Mouse (Mus musculus): ENCODE data around the gene Slc35b4. TPM values are rescaled to one million over a fixed set of nuclear protein-coding genes. Genes with fewer than 3 reads are reported as not detected.

The Slc35b4 gene
- total RNA-seq, 2 experiments from 2014 or later = 6.8 to 8.9 TPM

DNA sequence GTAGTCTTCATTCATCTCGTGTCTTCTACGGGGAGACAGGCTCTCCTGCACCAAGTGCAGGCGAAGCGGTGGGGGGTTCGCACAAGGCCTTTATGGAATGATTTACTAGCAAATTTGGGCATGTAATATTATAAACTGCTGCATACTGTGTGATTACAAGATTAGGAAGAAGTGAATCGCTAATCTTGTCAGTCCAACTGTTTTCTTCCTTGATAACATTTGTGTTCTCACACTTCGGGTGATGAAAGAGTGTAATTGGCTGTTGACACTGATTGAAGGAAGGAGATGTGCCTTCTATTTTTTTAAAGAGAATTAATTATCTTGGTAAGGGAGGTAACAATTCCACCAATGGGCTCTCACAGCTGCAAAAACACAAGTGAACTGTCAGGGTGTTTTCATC, 28.3 kb downstream of the Slc35b4 start:
- intact Hi-C loops (cut with DNase I) = no loop called here
- no peak overlapping the region for H3K27ac ChIP-seq
- no peak for TF ChIP-seq CTCF (IDR thresholded peaks at IDR 0.05)
- no peak overlapping the region for H3K4me3 ChIP-seq
- DNase-seq = no peak

DNA sequence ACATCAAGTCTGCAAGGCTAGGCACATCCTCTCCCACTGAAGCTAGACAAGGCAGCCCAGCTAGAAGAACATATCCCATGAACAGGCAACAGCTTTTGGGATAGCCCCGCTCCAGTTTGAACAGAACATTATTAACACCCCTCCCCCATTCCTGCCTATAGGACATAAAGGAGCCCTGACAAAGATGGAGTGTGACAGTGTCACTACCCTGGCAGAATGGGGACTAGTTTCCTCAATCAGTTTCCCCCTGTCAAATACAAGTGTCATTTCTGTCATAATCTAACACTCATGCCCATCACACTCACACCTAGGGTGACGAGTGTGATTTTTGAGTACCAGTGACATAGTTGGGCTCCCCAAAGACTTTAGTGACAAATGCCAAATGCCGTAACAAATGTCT, 28.9 kb downstream of the Slc35b4 start:
- intact Hi-C loops (cut with DNase I) = no loop called here
- Histone ChIP-seq H3K4me3 (no peak overlapping the region), H3K27ac (no peak overlapping the region)
- no peak for DNase-seq
- TF ChIP-seq CTCF (IDR thresholded peaks at IDR 0.05) = no peak

DNA sequence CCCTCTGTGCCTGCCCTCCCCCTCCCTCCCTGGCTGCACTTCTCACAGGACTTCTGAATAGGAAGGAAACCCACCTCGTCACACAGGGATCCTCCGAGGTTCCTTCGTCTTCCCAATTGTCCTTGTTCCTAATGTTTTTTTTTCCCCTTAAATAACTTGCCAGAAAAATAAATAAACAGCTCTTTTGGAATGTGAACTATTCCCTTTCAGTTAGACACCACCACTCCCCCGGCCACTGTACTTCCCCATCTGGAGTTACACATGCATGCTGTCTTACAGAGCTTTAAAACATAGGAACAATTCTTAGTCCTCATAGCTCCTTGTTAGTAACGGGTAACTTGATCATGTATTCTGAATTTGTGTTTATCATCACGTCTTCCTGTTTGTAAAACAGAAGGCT, 30.9 kb downstream of the Slc35b4 start:
- DNase-seq = no peak
- intact Hi-C loops (cut with DNase I) = no loop called here
- Histone ChIP-seq H3K4me3 (no peak overlapping the region), H3K27ac (no peak overlapping the region)
- no peak for TF ChIP-seq CTCF (IDR thresholded peaks at IDR 0.05)

DNA sequence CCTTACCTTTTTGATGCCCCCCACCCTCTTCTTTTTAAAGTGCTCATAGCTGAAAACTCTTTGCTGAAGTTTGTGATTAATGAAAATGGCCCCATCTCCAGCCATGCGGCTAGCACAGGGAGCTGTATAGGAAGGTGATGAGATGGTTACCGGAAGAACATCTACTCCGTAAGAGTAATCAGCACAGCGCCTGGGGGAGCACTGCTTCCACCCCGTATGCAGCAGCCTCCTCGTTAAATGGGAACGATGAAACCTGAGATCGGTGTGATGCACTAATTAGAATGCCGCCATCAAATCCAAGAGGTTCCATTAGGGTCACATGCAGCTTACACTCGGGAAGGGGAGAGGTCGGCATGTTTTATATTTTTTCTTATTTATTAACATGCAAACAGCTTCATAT, 34.0 kb downstream of the Slc35b4 start:
- intact Hi-C loops (cut with DNase I) = no loop called here
- H3K4me3 ChIP-seq = no peak overlapping the region

DNA sequence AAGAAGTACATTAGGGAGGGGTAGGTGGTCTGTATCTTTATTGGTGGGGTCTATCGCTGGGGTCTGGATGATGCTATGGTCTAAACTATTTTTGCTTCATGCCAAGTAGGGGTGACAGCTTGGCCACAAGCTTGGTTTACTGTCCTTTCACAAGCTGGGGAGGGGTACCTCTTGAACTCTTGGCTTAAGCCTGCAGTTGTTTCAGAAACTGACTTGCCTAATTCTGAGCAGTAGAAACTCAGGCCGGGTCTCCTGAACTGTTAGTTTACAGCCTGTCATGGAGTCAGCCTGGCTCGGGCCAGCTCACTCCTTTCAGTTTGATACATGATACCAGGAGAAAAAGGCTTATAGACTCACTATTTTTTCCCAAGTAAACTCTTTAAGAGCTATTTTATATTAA, 38.5 kb downstream of the Slc35b4 start:
- no peak overlapping the region for H3K27ac ChIP-seq
- H3K4me3 ChIP-seq = no peak overlapping the region
- intact Hi-C loops (cut with DNase I) = no loop called here
- no peak for DNase-seq
- TF ChIP-seq CTCF (IDR thresholded peaks at IDR 0.05) = no peak

More for the DNA sequence above, 34.0 kb downstream of the Slc35b4 start:
- no peak overlapping the region for H3K27ac ChIP-seq
- DNase-seq = no peak
- no peak for TF ChIP-seq CTCF (IDR thresholded peaks at IDR 0.05)

DNA sequence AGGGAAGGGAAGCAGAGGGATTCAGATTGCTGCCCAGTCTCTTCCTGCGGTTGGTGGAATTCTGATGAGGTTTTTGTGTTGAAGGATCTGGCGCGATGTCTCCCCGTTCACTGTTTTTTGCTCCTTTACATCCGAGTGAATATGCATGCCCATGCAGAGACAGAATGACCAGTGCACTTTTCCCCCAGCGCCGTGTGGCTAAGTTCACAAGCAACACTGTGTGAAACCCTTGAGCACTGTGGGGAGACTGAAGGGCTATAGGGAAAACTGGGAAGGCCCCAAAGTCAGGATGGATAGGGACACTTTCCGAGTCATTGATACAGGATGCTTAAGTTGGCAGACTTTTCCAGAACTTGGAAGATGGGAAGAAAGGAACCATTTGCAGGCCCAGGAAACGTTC, 44.5 kb downstream of the Slc35b4 start:
- no peak for DNase-seq
- intact Hi-C loops (cut with DNase I) = no loop called here
- no peak for TF ChIP-seq CTCF (IDR thresholded peaks at IDR 0.05)
- Histone ChIP-seq H3K4me3 (no peak overlapping the region), H3K27ac (no peak overlapping the region)

DNA sequence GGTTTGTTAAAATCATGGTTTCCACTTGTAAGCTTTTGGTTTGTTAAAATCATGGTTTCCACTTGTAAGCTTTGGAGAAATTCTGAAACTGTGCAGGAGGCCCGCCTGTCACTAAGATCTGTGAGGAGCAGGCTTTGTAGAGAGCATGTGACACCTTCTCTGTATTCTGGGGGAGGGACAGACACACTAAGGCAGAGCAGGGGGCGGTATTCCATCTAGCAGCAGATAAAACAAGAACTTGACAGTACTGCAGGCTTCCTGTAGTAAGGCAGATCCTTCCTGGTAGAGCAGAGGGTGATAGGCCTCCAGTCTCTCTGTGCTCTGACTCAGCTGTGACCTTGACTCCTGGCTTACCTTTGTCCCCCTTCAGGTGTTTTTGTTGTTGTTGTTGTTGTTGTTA, 47.6 kb downstream of the Slc35b4 start:
- H3K27ac ChIP-seq = no peak overlapping the region
- TF ChIP-seq CTCF (IDR thresholded peaks at IDR 0.05) = no peak
- H3K4me3 ChIP-seq = no peak overlapping the region
- intact Hi-C loops (cut with DNase I) = no loop called here
- no peak for DNase-seq

DNA sequence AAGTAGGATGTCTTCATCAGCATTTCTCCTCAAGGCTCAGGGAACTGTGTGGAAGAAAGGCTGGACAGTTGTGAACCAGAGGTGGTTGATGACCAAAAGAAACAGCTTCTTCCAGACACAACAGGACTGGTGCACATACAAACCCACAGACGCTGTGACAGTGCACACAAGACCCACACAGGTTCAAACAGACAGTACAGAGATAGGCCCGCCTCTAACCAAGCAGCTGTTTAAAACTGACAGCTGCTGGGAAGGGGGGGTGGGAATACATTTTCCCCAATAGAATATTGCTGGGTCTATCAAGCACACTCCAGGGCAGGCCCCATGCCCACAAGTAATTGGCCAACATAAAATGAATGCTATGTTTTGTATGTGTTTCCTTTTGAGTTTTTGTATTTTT, 52.5 kb downstream of the Slc35b4 start:
- no peak overlapping the region for H3K4me3 ChIP-seq
- no peak for TF ChIP-seq CTCF (IDR thresholded peaks at IDR 0.05)
- no peak overlapping the region for H3K27ac ChIP-seq
- intact Hi-C loops (cut with DNase I) = no loop called here
- no peak for DNase-seq

DNA sequence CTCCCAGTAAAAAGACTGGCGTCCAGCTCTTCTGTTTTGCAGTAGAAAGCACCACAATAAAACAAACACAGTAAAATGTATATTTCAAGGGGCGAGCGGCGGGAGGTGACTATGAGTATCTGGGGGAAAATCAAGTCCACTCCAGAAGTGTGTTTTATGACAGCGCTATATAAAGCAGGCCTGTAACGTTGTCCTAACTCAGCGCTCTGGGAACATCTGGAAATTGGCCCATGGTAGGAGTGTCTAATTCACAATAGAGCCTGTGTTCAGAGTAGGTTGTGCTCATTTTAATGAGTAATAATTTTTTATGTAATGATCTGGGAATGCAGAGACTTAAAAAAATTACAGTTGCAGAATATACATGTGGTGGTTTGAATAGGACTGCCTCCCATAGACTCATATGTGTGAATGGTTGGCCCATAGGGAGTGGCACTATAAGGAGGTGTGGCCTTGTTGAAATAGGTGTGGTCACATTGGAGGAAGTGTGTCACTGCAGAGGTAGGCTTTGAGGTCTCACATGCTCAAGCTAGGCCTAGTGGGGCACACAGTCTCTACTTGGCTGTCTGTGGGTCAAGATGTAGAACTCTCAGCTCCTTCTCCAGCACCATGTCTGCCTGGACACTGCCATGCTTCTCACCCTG, 60.0 kb downstream of the Slc35b4 start:
- H3K27ac ChIP-seq = no peak overlapping the region
- TF ChIP-seq CTCF (IDR thresholded peaks at IDR 0.05) = no peak
- no peak for DNase-seq
- intact Hi-C loops (cut with DNase I) = no loop called here
- H3K4me3 ChIP-seq = no peak overlapping the region

DNA sequence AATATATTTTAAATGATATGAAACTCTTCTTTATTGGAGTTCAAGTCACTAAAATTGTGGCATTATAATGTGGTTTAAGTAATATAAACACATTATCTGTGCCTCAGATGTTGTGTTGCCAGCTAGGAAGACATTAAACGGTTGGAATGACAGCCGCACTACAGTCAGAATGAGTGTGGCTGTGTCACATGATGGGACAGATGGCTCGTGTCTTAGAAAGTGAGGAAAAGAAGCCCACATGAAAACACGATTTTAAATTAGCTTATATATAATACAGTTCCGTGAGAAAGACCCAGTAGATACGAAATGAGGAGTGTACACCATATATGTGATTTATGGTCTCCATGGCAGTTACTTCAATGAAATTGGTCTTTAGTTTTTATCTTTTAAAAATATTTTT, 65.5 kb downstream of the Slc35b4 start:
- TF ChIP-seq CTCF (IDR thresholded peaks at IDR 0.05) = no peak
- no peak for DNase-seq
- no peak overlapping the region for H3K4me3 ChIP-seq
- intact Hi-C loops (cut with DNase I) = no loop called here
- no peak overlapping the region for H3K27ac ChIP-seq

DNA sequence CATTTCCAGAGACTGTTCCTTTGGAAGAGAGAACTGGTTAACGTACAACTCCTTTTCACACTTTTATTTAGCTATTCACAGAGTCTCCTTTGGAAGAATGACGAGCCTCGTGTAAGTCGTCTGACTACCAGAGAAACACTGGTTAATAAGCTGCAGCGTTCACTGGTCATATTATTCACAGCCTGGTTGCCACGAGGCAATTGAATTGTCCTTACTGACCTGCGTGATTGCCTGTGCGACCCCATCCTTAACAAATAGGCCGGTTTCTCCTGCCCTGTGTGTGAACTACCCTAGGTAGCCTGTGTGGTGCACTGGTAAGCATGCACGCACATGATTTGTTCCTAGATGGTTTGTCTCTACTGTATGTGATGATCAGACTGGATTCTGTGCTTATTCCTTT, 66.3 kb downstream of the Slc35b4 start:
- TF ChIP-seq CTCF (IDR thresholded peaks at IDR 0.05) = no peak
- intact Hi-C loops (cut with DNase I) = no loop called here
- H3K27ac ChIP-seq = no peak overlapping the region
- no peak overlapping the region for H3K4me3 ChIP-seq
- no peak for DNase-seq

Other genes with a start within 250 kb of the Slc35b4 start
- under 1 TPM in 1 of 2 experiments, not detected in 1; 0.03 TPM for gene Lrguk, start 147.7 kb downstream of the Slc35b4 start, total RNA-seq (2021)
- gene Akr1b3, start 140.4 kb upstream of the Slc35b4 start, total RNA-seq (2021) = 100 to 1,000 TPM; 140 to 194 TPM
- 1 to 10 TPM; 1.7 to 1.9 TPM for gene Akr1b8, start 177.0 kb upstream of the Slc35b4 start, total RNA-seq (2021)
- gene Akr1b10, start 207.1 kb upstream of the Slc35b4 start, total RNA-seq (2021) = 10 to 100 TPM; 48.5 to 62.6 TPM
- not detected for gene Akr1b7, start 235.2 kb upstream of the Slc35b4 start, total RNA-seq (2021)